Mouse (Mus musculus): ENCODE results near the gene Auts2.

DNA sequence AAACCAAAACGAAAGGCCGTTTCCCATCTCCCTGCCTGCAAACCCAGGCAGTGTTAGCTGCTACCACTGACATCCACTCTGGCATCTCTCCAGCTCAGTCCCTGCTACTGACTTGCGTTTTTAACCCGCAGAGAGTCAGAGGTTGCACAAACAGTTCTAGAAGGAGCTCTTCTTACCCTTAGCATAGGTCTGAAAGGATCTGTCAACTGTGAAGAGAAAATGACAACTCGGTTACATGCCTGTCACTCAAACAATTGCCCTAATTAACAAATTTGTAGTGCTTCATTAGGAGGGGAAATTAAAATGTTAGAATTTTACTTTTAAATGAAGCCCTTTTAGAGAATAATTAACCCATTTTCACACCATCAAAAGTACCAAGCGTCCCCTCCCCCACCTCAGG, 1083.2 kb downstream of the Auts2 start:
- TF ChIP-seq POLR2A (IDR thresholded peaks at IDR 0.05; ENCODE audit: low read depth, low read length) (no peak), CTCF (conservative IDR thresholded peaks at IDR 0.05; ENCODE audit: insufficient read depth, insufficient read length, low read depth, low read length) (no peak)

All from kidney, adult 2 months (tissue).